Mouse (Mus musculus) hindbrain, embryonic 11.5 days (tissue): ENCODE results near the gene Hmx3. TPM values are rescaled to one million over a fixed set of nuclear protein-coding genes. Genes with fewer than 3 reads are reported as not detected.
A peak's percentile ranks its signal among the peaks of the same experiment; 100 is the strongest.

ENCODE experiments used
- ATAC-seq: fragments of 200-750 bp; cut with Nextera tagmentation; 2 replicates; pipeline ENCODE4 v1.8.0; 2017; ENCODE audit warnings: mild to moderate bottlenecking, moderate TSS enrichment, moderate library complexity; ENCODE audit not compliant: low FRiP score
- DNase-seq: peaks from one replicate; pipeline ENCODE4 v3.0.0-alpha.2; 2015; ENCODE audit warnings: low spot score
- H3K27ac ChIP-seq: fragments of 300-500 bp; sonication (generic); 2 replicates; pipeline ENCODE4 v1.5.1; 2014; ENCODE audit warnings: mild to moderate bottlenecking, low read depth, low read length
- H3K27me3 ChIP-seq: fragments of 300-500 bp; sonication (generic); 2 replicates; pipeline ENCODE4 v1.6.1; 2014; ENCODE audit warnings: mild to moderate bottlenecking, low read length, moderate library complexity, mixed read lengths; ENCODE audit not compliant: control insufficient read depth, insufficient read depth
- H3K36me3 ChIP-seq: fragments of 300-500 bp; sonication (generic); 2 replicates; pipeline ENCODE4 v1.6.1; 2014; ENCODE audit warnings: mild to moderate bottlenecking, low read length, moderate library complexity, mixed read lengths; ENCODE audit not compliant: control insufficient read depth, insufficient read depth
- H3K4me1 ChIP-seq: fragments of 300-500 bp; sonication (generic); replicated peaks from 2 replicates; pipeline ENCODE4 v1.6.1; 2014; ENCODE audit warnings: low read length, mixed read lengths; ENCODE audit not compliant: control insufficient read depth, insufficient read depth
- H3K4me2 ChIP-seq: fragments of 300-500 bp; sonication (generic); replicated peaks from 2 replicates; pipeline ENCODE4 v1.6.1; 2014; ENCODE audit warnings: mild to moderate bottlenecking, low read depth, low read length
- H3K4me3 ChIP-seq: fragments of 300-500 bp; sonication (generic); 2 replicates; pipeline ENCODE4 v1.5.1; 2014; ENCODE audit warnings: low read depth, low read length
- H3K9ac ChIP-seq: fragments of 300-500 bp; sonication (generic); 2 replicates; pipeline ENCODE4 v1.6.1; 2014; ENCODE audit warnings: low read depth, low read length
- H3K9me3 ChIP-seq: fragments of 300-500 bp; sonication (generic); 2 replicates; pipeline ENCODE4 v1.6.1; 2016; ENCODE audit warnings: low read length; ENCODE audit not compliant: control insufficient read depth
- WGBS: fragments of 180-500 bp; shearing (Covaris S2); extraction: QIAGEN DNeasy Blood & Tissue Kit; methylation state at CpG from one replicate; pipeline ENCODE4 v1.1.7; 2014; 5-methylcytosine and 5-hydroxymethylcytosine counted together
- polyA plus RNA-seq: library from polyadenylated mRNA; unstranded; fragments of >200 nt; fragmentation: Nextera tagmentation; extraction: Ambion mirVana; gene quantifications from 2 replicates; pipeline ENCODE4 v1.2.1, GENCODE M21; 2014

The Hmx3 gene
- polyA plus RNA-seq, 1 experiment from 2014 or later: 0.57 TPM

GRCm38 (mm10) chr7:131545701-131546385, 3.2 kb downstream of the Hmx3 start:
- Histone ChIP-seq H3K36me3 (no peaks in the 10 kb centered on the region), H3K9me3 (no peaks in the 10 kb centered on the region), H3K4me2 (0 out of 2 replicates have a peak overlapping the region, but pooled peaks have one; percentile 4), H3K27me3 (peaks cover 96% of the 10 kb centered on the region), H3K27ac (no peak overlapping the region), H3K9ac (no peak overlapping the region), H3K4me3 (no peak overlapping the region), H3K4me1 (peaks cover 19% of the 10 kb centered on the region)
- ATAC-seq: no peak
- DNase-seq: peak; percentile 48
- 2% methylated on average over 13 of the region's 13 CpGs for WGBS

GRCm38 (mm10) chr7:131546423-131546822, 3.8 kb downstream of the Hmx3 start:
- no peak overlapping the region for H3K4me2 ChIP-seq

GRCm38 (mm10) chr7:131547481-131547880, 4.8 kb downstream of the Hmx3 start:
- Histone ChIP-seq H3K36me3 (no peaks in the 10 kb centered on the region), H3K4me2 (no peak overlapping the region), H3K4me3 (no peak overlapping the region), H3K27ac (no peak overlapping the region), H3K4me1 (peaks cover 13% of the 10 kb centered on the region), H3K9me3 (no peaks in the 10 kb centered on the region), H3K9ac (no peak overlapping the region), H3K27me3 (peaks cover 96% of the 10 kb centered on the region)
- DNase-seq: peak; percentile 44
- WGBS: 4% methylated on average over 5 of the region's 5 CpGs
- ATAC-seq: no peak

More at GRCm38 (mm10) chr7:131546423-131546822, 3.8 kb downstream of the Hmx3 start:
- Histone ChIP-seq H3K27me3 (peaks cover 96% of the 10 kb centered on the region), H3K9me3 (no peaks in the 10 kb centered on the region), H3K9ac (no peak overlapping the region), H3K4me3 (no peak overlapping the region), H3K27ac (no peak overlapping the region), H3K36me3 (no peaks in the 10 kb centered on the region), H3K4me1 (peaks cover 18% of the 10 kb centered on the region)
- ATAC-seq (no peak), DNase-seq (peak; percentile 54)
- 5% methylated on average over 2 of the region's 2 CpGs for WGBS

GRCm38 (mm10) chr7:131548473-131548872, 5.8 kb downstream of the Hmx3 start, which contains the start of gene Hmx2:
TSS of gene Hmx2 (plus strand) at chr7:131548773.
- no peak within 1 kb of the TSS for H3K4me3 ChIP-seq
- H3K36me3 ChIP-seq: no peaks in the 10 kb centered on the region
- ATAC-seq (no peak), DNase-seq (no peak)
- no peak within 1 kb of the TSS for H3K9ac ChIP-seq
- WGBS: 4% methylated on average over 3 of the region's 3 CpGs
- H3K4me2 ChIP-seq: no peak within 1 kb of the TSS
- H3K27me3 ChIP-seq: peaks cover 96% of the 10 kb centered on the region
- H3K9me3 ChIP-seq: no peaks in the 10 kb centered on the region
- H3K4me1 ChIP-seq: peaks cover 7% of the 10 kb centered on the region
- no peak within 1 kb of the TSS for H3K27ac ChIP-seq

- H3K9ac ChIP-seq: no peak overlapping the region
- no peak overlapping the region for H3K4me2 ChIP-seq
- H3K36me3 ChIP-seq: no peaks in the 10 kb centered on the region
- ATAC-seq: no peak
- H3K27ac ChIP-seq: no peak overlapping the region
- no peak overlapping the region for H3K4me3 ChIP-seq
- H3K9me3 ChIP-seq: no peaks in the 10 kb centered on the region
- peak; percentile 47 for DNase-seq
- 0% methylated on average over 4 of the region's 4 CpGs for WGBS
- peaks cover 97% of the 10 kb centered on the region for H3K27me3 ChIP-seq
- H3K4me1 ChIP-seq: peaks cover 14% of the 10 kb centered on the region; the same call in 1 of the 2 replicates
Observed at GRCm38 (mm10) chr7:131551471-131551870, 8.8 kb downstream of the Hmx3 start.

GRCm38 (mm10) chr7:131551931-131552741, 9.5 kb downstream of the Hmx3 start:
- no peaks in the 10 kb centered on the region for H3K9me3 ChIP-seq
- no peak overlapping the region for H3K4me2 ChIP-seq
- H3K27me3 ChIP-seq: peaks cover 97% of the 10 kb centered on the region
- no peaks in the 10 kb centered on the region for H3K36me3 ChIP-seq
- H3K4me3 ChIP-seq: 0 out of 2 replicates have a peak overlapping the region, but pooled peaks have one; percentile 1
- ATAC-seq (peak; percentile 28), DNase-seq (peak; percentile 64)
- no peak overlapping the region for H3K9ac ChIP-seq
- WGBS: under 1% methylated on average over 42 of the region's 42 CpGs
- peaks cover 14% of the 10 kb centered on the region; the same call in 1 of the 2 replicates for H3K4me1 ChIP-seq
- no peak overlapping the region for H3K27ac ChIP-seq

GRCm38 (mm10) chr7:131552781-131553180, 10.1 kb downstream of the Hmx3 start:
- peaks cover 14% of the 10 kb centered on the region; the same call in 1 of the 2 replicates for H3K4me1 ChIP-seq
- 0 out of 2 replicates have a peak overlapping the region, but pooled peaks have one; percentile 1 for H3K4me3 ChIP-seq
- H3K27ac ChIP-seq: no peak overlapping the region
- H3K27me3 ChIP-seq: peaks cover 98% of the 10 kb centered on the region
- WGBS: under 1% methylated on average over 5 of the region's 5 CpGs
- H3K36me3 ChIP-seq: no peaks in the 10 kb centered on the region
- H3K4me2 ChIP-seq: no peak overlapping the region
- ATAC-seq (no peak), DNase-seq (no peak)
- H3K9ac ChIP-seq: no peak overlapping the region
- no peaks in the 10 kb centered on the region for H3K9me3 ChIP-seq

- Histone ChIP-seq H3K9ac (no peak overlapping the region; the same call in 1 of the 2 replicates), H3K36me3 (no peaks in the 10 kb centered on the region), H3K4me3 (peak overlapping the region; percentile 37), H3K9me3 (no peaks in the 10 kb centered on the region), H3K4me1 (peaks cover 14% of the 10 kb centered on the region; the same call in 1 of the 2 replicates), H3K4me2 (peak overlapping the region; percentile 66), H3K27ac (peak overlapping the region; percentile 54; the same call in 1 of the 2 replicates), H3K27me3 (peaks cover 96% of the 10 kb centered on the region)
- peak; percentile 70 for ATAC-seq
- WGBS: under 1% methylated on average over 39 of the region's 39 CpGs
- peak; percentile 72 for DNase-seq
Observed at GRCm38 (mm10) chr7:131553771-131554175, 11.1 kb downstream of the Hmx3 start.
